Mouse (Mus musculus) embryonic facial prominence, embryonic 12.5 days (tissue): ENCODE data around the gene Cryzl2. TPM values are rescaled to one million over a fixed set of nuclear protein-coding genes. Genes with fewer than 3 reads are reported as not detected.

ENCODE experiments used
- ATAC-seq: fragments of 200-750 bp; cut with Nextera tagmentation; 2 replicates; pipeline ENCODE4 v1.8.0; 2017; ENCODE audit not compliant: insufficient number of reproducible peaks, insufficient read depth, low FRiP score, low TSS enrichment
- H3K27ac ChIP-seq: fragments of 300-500 bp; sonication (generic); 2 replicates; pipeline ENCODE4 v1.5.1; 2016; ENCODE audit warnings: mild to moderate bottlenecking
- H3K27me3 ChIP-seq: fragments of 300-500 bp; sonication (generic); 2 replicates; pipeline ENCODE4 v1.6.1; 2016; ENCODE audit warnings: mild to moderate bottlenecking, moderate library complexity
- H3K36me3 ChIP-seq: fragments of 300-500 bp; sonication (generic); 2 replicates; pipeline ENCODE4 v1.6.1; 2016; ENCODE audit warnings: mild to moderate bottlenecking
- H3K4me1 ChIP-seq: fragments of 300-500 bp; sonication (generic); 2 replicates; pipeline ENCODE4 v1.6.1; 2016
- H3K4me2 ChIP-seq: fragments of 300-500 bp; sonication (generic); replicated peaks from 2 replicates; pipeline ENCODE4 v1.6.1; 2016; ENCODE audit warnings: mild to moderate bottlenecking, moderate library complexity
- H3K4me3 ChIP-seq: fragments of 300-500 bp; sonication (generic); 2 replicates; pipeline ENCODE4 v1.5.1; 2016; ENCODE audit warnings: mild to moderate bottlenecking
- H3K9ac ChIP-seq: fragments of 300-500 bp; sonication (generic); 2 replicates; pipeline ENCODE4 v1.6.1; 2016; ENCODE audit warnings: mild to moderate bottlenecking, moderate library complexity
- H3K9me3 ChIP-seq: fragments of 300-500 bp; sonication (generic); 2 replicates; pipeline ENCODE4 v1.6.1; 2016; ENCODE audit warnings: mild to moderate bottlenecking, moderate library complexity
- WGBS: fragments of 180-500 bp; shearing (Covaris S2); methylation state at CpG from one replicate; pipeline ENCODE4 v1.1.7; 2016; 5-methylcytosine and 5-hydroxymethylcytosine counted together
- polyA plus RNA-seq: library from polyadenylated mRNA; unstranded; fragments of >200 nt; fragmentation: Nextera tagmentation; extraction: Ambion mirVana; gene quantifications from 2 replicates; pipeline ENCODE4 v1.2.1, GENCODE M21; 2016

Gene Cryzl2
- polyA plus RNA-seq, 1 experiment from 2014 or later, result 11.0 TPM

- Histone ChIP-seq H3K4me2 (no peak overlapping the region), H3K27me3 (no peaks in the 10 kb centered on the region), H3K4me3 (no peak overlapping the region), H3K9ac (no peak overlapping the region), H3K36me3 (no peaks in the 10 kb centered on the region), H3K4me1 (no peaks in the 10 kb centered on the region), H3K27ac (no peak overlapping the region), H3K9me3 (no peaks in the 10 kb centered on the region)
- 71% methylated on average over 4 of the region's 4 CpGs for WGBS
- no peak for ATAC-seq
These were observed 55.9 kb downstream of the Cryzl2 start for GRCm38 (mm10) chr1:157514298-157514697.

GRCm38 (mm10) chr1:157516838-157517808 is 58.7 kb downstream of the Cryzl2 start:
- WGBS, result 82% methylated on average over 8 of the region's 8 CpGs

GRCm38 (mm10) chr1:157518111-157518523 is 59.7 kb downstream of the Cryzl2 start:
- Histone ChIP-seq H3K4me2 (no peak overlapping the region), H3K9ac (no peak overlapping the region), H3K27me3 (no peaks in the 10 kb centered on the region), H3K36me3 (no peaks in the 10 kb centered on the region), H3K27ac (no peak overlapping the region), H3K4me1 (no peaks in the 10 kb centered on the region), H3K9me3 (no peaks in the 10 kb centered on the region), H3K4me3 (no peak overlapping the region)
- 65% methylated on average over 4 of the region's 4 CpGs for WGBS
- no peak for ATAC-seq

More at GRCm38 (mm10) chr1:157516838-157517808, 58.7 kb downstream of the Cryzl2 start:
- no peak overlapping the region for H3K4me3 ChIP-seq
- H3K27ac ChIP-seq, result no peak overlapping the region
- H3K9me3 ChIP-seq, result no peaks in the 10 kb centered on the region
- no peaks in the 10 kb centered on the region for H3K27me3 ChIP-seq
- no peaks in the 10 kb centered on the region for H3K4me1 ChIP-seq
- ATAC-seq, result no peak
- no peak overlapping the region for H3K9ac ChIP-seq
- H3K4me2 ChIP-seq, result no peak overlapping the region
- no peaks in the 10 kb centered on the region for H3K36me3 ChIP-seq

GRCm38 (mm10) chr1:157519396-157519795 is 61.0 kb downstream of the Cryzl2 start:
- H3K4me2 ChIP-seq, result no peak overlapping the region
- H3K4me1 ChIP-seq, result no peaks in the 10 kb centered on the region
- no peaks in the 10 kb centered on the region for H3K9me3 ChIP-seq
- ATAC-seq, result no peak
- no peak overlapping the region for H3K27ac ChIP-seq
- no peaks in the 10 kb centered on the region for H3K36me3 ChIP-seq
- H3K27me3 ChIP-seq, result no peaks in the 10 kb centered on the region
- H3K9ac ChIP-seq, result no peak overlapping the region
- 83% methylated on average over 2 of the region's 2 CpGs for WGBS
- H3K4me3 ChIP-seq, result no peak overlapping the region

- 94% methylated on average over 5 of the region's 5 CpGs for WGBS
- Histone ChIP-seq H3K27me3 (no peaks in the 10 kb centered on the region), H3K9ac (no peak overlapping the region), H3K27ac (no peak overlapping the region), H3K36me3 (no peaks in the 10 kb centered on the region), H3K9me3 (no peaks in the 10 kb centered on the region), H3K4me3 (no peak overlapping the region), H3K4me2 (no peak overlapping the region), H3K4me1 (no peaks in the 10 kb centered on the region)
- ATAC-seq, result no peak
These were observed 63.9 kb downstream of the Cryzl2 start for GRCm38 (mm10) chr1:157522322-157522721.

GRCm38 (mm10) chr1:157524775-157525174 is 66.4 kb downstream of the Cryzl2 start:
- no peak overlapping the region for H3K9ac ChIP-seq
- no peaks in the 10 kb centered on the region for H3K4me1 ChIP-seq
- H3K4me2 ChIP-seq, result no peak overlapping the region
- no peaks in the 10 kb centered on the region for H3K27me3 ChIP-seq
- no peak overlapping the region for H3K4me3 ChIP-seq
- H3K9me3 ChIP-seq, result no peaks in the 10 kb centered on the region
- H3K36me3 ChIP-seq, result no peaks in the 10 kb centered on the region
- WGBS, result 89% methylated on average over 7 of the region's 7 CpGs
- no peak for ATAC-seq
- no peak overlapping the region for H3K27ac ChIP-seq

- no peak overlapping the region for H3K4me2 ChIP-seq
- 77% methylated on average over 16 of the region's 16 CpGs for WGBS
- H3K27me3 ChIP-seq, result no peaks in the 10 kb centered on the region
- no peaks in the 10 kb centered on the region for H3K9me3 ChIP-seq
- H3K27ac ChIP-seq, result no peak overlapping the region
- no peak overlapping the region for H3K4me3 ChIP-seq
- H3K36me3 ChIP-seq, result no peaks in the 10 kb centered on the region
- no peaks in the 10 kb centered on the region for H3K4me1 ChIP-seq
- ATAC-seq, result no peak
- no peak overlapping the region for H3K9ac ChIP-seq
These were observed 67.4 kb downstream of the Cryzl2 start for GRCm38 (mm10) chr1:157525692-157526354.

GRCm38 (mm10) chr1:157526625-157527024 is 68.2 kb downstream of the Cryzl2 start:
- Histone ChIP-seq H3K36me3 (no peaks in the 10 kb centered on the region), H3K4me2 (no peak overlapping the region), H3K27ac (no peak overlapping the region), H3K27me3 (no peaks in the 10 kb centered on the region), H3K9me3 (no peaks in the 10 kb centered on the region), H3K4me1 (no peaks in the 10 kb centered on the region), H3K4me3 (no peak overlapping the region), H3K9ac (no peak overlapping the region)
- 56% methylated on average over 5 of the region's 5 CpGs for WGBS
- ATAC-seq, result no peak

GRCm38 (mm10) chr1:157532826-157533460 is 74.6 kb downstream of the Cryzl2 start:
- no peaks in the 10 kb centered on the region for H3K9me3 ChIP-seq
- ATAC-seq, result no peak
- H3K4me3 ChIP-seq, result no peak overlapping the region
- no peaks in the 10 kb centered on the region for H3K27me3 ChIP-seq
- H3K4me1 ChIP-seq, result no peaks in the 10 kb centered on the region
- H3K9ac ChIP-seq, result no peak overlapping the region
- WGBS, result 52% methylated on average over 8 of the region's 8 CpGs
- no peaks in the 10 kb centered on the region for H3K36me3 ChIP-seq
- no peak overlapping the region for H3K27ac ChIP-seq
- H3K4me2 ChIP-seq, result no peak overlapping the region

GRCm38 (mm10) chr1:157535571-157535970 is 77.2 kb downstream of the Cryzl2 start:
- H3K27me3 ChIP-seq, result no peaks in the 10 kb centered on the region

GRCm38 (mm10) chr1:157536471-157536870 is 78.1 kb downstream of the Cryzl2 start:
- H3K36me3 ChIP-seq, result no peaks in the 10 kb centered on the region
- ATAC-seq, result no peak
- no peaks in the 10 kb centered on the region for H3K9me3 ChIP-seq
- no peak overlapping the region for H3K9ac ChIP-seq
- 11% methylated on average over 6 of the region's 6 CpGs for WGBS
- no peaks in the 10 kb centered on the region for H3K27me3 ChIP-seq
- H3K4me3 ChIP-seq, result no peak overlapping the region
- no peak overlapping the region for H3K27ac ChIP-seq
- H3K4me1 ChIP-seq, result no peaks in the 10 kb centered on the region
- H3K4me2 ChIP-seq, result no peak overlapping the region

More at GRCm38 (mm10) chr1:157535571-157535970, 77.2 kb downstream of the Cryzl2 start:
- no peak for ATAC-seq
- Histone ChIP-seq H3K27ac (no peak overlapping the region), H3K4me2 (no peak overlapping the region), H3K36me3 (no peaks in the 10 kb centered on the region), H3K9ac (no peak overlapping the region), H3K9me3 (no peaks in the 10 kb centered on the region), H3K4me1 (no peaks in the 10 kb centered on the region), H3K4me3 (no peak overlapping the region)
- WGBS, result 87% methylated on average over 1 of the region's 1 CpGs
